Mouse (Mus musculus) lung, postnatal 36 days (tissue): Measurements from ENCODE around the gene Nrbf2.

Source experiments
- DNase-seq: peaks from one replicate; pipeline ENCODE4 v3.0.0; 2022; ENCODE audit warnings: mixed read lengths

Nrbf2 gene

DNA sequence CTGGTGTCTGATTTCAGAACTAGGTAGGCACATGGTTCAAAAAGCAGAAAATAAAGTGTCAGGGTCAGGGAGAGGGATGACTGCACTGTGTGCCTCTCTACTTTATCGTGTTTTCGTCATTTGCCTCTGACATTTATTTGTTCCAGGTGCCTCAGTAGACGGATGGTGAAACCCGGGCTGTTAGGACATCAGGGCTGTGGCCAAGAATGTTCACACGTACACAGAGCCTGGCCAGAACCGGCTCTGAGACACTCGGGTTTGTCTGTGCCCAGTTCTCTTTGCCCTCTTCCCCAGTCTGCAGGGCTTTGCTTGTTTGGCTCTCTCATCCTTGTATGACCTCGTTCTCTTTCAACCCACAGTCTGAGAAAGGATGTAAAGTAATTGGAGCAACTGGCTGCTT lies 6.0 kb upstream of the Nrbf2 start:
- DNase-seq, result no peak

DNA sequence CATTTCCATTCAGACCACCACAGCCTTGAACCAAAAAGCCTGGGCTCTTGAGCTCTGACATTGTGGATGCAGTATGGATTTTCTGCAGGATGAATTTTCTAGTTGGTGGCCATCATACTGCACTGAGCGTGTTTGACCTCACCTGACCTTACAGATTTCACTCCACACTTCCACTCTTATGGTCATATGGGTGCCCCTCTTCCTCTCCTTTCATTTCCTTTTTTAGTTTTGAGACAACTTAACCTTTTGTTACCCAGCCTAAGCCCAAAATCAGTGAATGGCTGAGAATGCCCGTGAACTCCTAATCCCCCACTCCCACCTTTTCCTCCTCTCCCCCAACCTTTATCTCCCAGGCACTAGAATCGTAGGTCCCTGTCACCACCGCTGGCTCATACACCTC lies 5.5 kb upstream of the Nrbf2 start:
- no peak for DNase-seq

DNA sequence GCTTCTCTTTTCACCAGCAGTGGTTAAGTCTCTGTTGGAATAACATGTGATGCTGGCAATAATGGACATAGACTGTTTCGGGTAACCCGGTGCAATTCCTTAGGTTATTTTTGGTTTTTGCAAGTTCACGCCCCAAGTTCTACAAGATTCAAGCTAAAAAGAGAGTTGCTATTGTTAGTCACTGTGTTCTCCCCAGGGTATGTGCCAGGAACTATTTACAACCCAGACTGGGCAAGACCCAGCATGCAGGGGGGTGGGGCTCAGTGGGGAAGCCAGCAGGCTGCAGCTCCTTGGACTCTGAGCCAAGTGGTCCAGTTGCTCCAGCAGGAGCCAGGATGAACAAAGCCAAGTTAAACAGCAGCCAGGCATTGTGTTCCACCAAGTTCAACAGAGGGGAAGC lies 2.8 kb upstream of the Nrbf2 start:
- peak; percentile 87 for DNase-seq

GRCm38 (mm10) chr10:67284761-67285175 lies 337 bp downstream of the Nrbf2 start:
- peak; percentile 21 for DNase-seq

- DNase-seq, result peak; percentile 47
Observed at GRCm38 (mm10) chr10:67284311-67284710, 794 bp downstream of the Nrbf2 start.

- DNase-seq, result peak; percentile 69
Observed at GRCm38 (mm10) chr10:67283516-67283915, 1.6 kb downstream of the Nrbf2 start.

DNA sequence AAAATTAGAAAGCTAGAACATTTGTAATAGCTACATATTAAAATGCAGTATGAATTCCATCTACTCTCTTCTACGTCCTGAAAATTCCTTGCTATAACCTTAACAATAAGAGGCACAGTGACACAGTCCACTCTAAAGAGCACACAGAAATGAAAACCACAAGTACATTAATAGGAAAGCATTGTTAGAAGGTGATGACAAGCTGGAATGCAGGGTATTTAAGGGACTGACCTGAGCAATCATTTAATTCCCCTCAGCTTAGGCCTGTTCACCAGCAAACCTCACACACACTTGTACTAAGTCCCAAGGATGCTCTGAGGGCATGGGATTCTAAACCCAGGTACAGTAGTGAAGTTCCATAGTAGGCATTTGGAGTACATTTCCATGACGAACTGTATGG lies 2.6 kb downstream of the Nrbf2 start:
- no peak for DNase-seq

- peak; percentile 14 for DNase-seq
Observed at GRCm38 (mm10) chr10:67281852-67282251, 3.3 kb downstream of the Nrbf2 start.

- DNase-seq, result no peak
Observed at GRCm38 (mm10) chr10:67275916-67276315, 9.2 kb downstream of the Nrbf2 start.

- DNase-seq, result peak; percentile 76
Observed at GRCm38 (mm10) chr10:67264852-67265251, 20.3 kb downstream of the Nrbf2 start.

DNA sequence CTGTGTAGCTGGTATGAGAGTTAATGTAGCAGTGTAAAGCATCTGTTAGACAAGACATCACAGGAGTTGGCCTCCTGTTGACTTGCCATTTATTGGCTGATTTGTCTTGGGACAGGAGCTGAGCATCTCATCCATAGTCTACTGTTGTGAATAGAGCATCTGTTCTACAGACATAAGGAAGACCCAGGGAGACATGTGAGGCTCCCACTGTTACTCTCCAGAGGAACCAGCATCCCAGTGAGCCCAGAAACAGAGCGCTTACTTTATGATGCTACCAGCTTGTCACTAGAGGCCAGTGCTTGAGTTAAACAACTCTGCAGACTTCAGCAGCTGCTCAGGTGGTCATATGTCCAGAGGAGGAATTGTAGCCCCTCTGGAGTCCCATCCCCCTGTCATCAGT lies 32.0 kb downstream of the Nrbf2 start:
- DNase-seq, result no peak

DNA sequence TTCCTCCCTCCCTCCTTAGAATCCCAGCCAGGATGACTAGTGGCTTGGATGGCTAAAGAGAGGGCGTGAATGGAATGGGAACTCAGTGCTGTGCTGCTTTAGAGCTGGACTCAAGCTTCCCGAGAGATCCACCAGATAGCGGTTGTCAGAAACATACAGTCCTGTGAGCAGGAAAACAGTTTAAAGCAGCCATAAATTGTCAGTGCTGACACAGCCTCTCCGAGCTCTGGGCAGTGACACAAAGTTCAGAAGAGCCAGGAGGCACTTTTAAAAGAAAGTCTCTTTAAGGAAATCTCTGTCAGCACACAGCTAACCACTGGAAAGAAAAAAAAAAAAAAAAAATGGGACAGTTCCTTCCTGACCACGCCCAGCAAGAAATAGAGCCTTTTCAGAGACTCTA lies 32.8 kb downstream of the Nrbf2 start:
- DNase-seq, result no peak

DNA sequence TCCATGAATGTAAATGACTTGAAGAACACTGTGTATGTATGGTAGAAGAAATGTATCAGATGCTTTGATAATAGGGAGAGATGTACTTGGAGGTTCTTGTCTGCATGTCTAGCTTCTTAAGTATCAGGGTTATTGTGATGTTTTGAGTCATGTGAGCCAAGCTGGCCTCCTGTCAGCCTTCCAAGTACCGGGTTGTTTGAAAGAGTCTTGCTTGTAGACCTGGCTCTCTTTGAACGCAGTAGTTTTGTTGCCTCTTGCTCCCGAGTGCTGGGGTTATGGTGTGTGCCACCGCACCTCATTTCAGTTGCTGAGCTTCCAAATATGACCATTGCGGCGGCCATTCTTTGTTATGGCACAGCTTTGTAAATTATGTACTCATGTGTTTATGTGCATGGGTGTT lies 34.3 kb downstream of the Nrbf2 start:
- no peak for DNase-seq

GRCm38 (mm10) chr10:67249486-67249885 lies 35.6 kb downstream of the Nrbf2 start:
- peak; percentile 43 for DNase-seq

GRCm38 (mm10) chr10:67247145-67247544 lies 38.0 kb downstream of the Nrbf2 start:
- peak; percentile 58 for DNase-seq

DNA sequence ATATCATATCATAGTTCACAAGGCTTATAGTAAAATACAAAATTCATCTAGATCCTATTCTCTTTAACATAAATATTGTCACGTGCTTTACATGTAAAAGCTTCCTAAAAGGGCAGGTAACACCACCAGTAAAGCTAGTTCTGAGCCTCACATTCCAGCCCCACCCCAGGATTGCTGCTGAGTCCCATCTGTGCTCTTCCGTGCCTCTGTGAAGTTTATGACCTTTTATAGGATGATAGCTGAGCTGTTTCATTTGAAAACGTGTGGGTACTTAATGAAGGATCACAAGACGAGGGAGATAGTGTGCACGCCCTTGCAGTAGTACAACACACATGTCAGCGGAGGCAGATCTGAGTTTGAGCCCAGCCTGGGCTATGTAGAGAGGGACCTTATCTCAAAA lies 54.7 kb downstream of the Nrbf2 start:
- no peak for DNase-seq

- DNase-seq, result no peak
Observed at GRCm38 (mm10) chr10:67226543-67226942, 58.6 kb downstream of the Nrbf2 start.

DNA sequence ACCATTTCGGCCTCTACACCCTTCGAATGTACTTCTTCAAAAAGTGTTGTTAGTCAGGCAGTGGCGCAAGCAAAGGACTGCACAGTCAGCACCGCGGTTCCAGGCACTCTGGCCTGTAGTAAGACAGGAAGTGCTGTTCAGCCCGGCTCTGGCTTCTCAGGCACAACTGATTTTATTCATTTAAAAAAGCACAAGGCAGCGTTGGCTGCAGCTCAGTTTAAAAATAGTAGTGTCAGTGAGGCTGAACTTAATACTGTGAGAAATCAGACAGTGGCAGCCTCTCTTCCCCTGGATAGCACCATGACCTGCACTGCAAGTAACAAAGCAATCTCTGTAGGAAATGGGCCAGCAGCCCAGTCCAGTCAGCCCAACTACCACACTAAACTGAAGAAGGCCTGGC lies 59.0 kb downstream of the Nrbf2 start:
- peak; percentile 69 for DNase-seq

- no peak for DNase-seq
Observed at GRCm38 (mm10) chr10:67225528-67225927, 59.6 kb downstream of the Nrbf2 start.

DNA sequence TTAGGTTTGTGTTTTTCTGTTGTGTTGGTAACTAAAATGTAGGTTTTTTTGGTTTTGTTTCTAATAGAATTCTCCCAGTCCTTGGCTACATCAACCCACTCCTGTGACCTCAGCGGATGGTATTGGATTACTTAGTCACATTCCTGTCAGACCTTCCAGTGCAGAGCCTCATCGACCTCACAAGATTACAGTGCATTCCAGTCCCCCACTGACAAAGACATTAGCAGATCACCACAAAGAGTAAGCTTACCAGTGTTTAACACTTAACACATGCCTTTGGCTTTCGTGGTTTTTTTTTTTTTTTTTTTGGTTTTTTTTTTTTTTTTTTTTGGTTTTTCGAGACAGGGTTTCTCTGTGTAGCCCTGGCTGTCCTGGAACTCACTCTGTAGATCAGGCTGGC lies 61.2 kb downstream of the Nrbf2 start:
- DNase-seq, result no peak

DNA sequence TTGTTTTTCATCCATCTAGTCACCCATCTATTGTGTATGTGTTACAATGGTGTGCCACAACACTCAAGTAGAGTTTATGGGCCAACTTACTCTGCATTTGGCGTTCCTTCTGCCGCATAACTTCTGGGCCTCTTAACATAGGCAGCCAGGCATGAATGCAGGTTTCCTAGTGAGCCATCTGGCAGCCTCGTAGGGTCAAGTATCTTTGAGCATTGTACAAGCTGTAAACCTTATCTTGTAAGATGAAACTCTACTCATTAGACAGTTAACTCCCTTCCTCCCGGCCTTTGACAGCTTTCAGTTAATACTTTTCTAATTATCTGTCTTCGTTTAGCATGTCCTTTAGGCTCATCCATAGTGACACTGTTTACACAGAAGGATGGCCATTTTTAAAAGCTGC lies 63.8 kb downstream of the Nrbf2 start:
- DNase-seq, result no peak

DNA sequence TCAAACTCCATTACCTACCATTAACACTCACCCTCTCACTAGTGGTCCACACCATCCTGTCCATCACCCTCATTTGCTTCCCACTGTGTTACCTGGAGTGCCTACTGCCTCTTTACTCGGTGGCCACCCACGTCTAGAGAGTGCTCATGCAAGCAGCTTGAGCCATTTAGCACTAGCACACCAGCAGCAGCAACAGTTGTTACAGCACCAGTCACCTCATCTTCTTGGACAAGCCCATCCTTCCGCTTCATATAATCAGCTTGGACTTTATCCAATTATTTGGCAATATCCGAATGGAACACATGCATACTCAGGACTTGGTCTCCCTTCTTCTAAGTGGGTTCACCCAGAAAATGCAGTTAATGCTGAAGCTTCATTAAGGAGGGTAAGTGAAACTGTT lies 64.9 kb downstream of the Nrbf2 start:
- DNase-seq, result no peak

GRCm38 (mm10) chr10:67218873-67219565 lies 66.1 kb downstream of the Nrbf2 start:
- DNase-seq, result no peak

DNA sequence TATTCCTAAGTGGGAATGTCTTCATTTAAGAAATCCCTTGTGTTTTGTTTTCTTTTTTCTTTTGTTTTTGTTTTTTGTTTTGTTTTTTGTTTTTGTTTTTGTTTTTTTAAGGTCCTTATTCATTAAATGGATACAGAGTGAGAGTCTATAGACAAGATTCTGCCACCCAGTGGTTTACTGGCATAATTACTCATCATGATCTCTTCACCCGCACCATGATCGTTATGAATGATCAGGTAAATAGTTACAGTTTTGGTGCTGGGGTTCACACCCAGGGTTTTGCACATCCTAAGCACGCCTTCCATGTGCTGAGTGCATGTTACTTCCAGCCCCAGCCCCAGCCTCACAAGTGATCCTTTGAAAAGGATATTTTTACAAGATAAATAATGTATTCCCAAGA lies 68.2 kb downstream of the Nrbf2 start:
- peak; percentile 35 for DNase-seq
